ENCODE assay signal across 9 mouse cellular contexts in genomic region chr1:168322892-168323291, GRCm38 (mm10).
A peak's percentile ranks its signal among the peaks of the same experiment; 100 is the strongest.
DNase-seq lines count a peak whose midpoint lies in the region; ATAC-seq lines count a peak whose summit lies in the region.
"Had no signal": no experiment of that assay in that cellular context is flagged by ENCODE, and none has a peak within 500 bp of the region (broad histone marks: within the 10 kb centered on the region; RNA-seq: fewer than 3 reads in every experiment).

No protein-coding gene starts in this region.

- 100% methylated on average over 1 of the region's 1 CpGs for WGBS in forebrain, embryonic 15.5 days
- WGBS in hindbrain, embryonic 10.5 days: 98% methylated on average over 1 of the region's 1 CpGs

- H3K9ac ChIP-seq in forebrain, embryonic 15.5 days (replicated peaks): no peak overlapping the region
- H3K9ac ChIP-seq: embryonic facial prominence, embryonic 15.5 days had no signal

- no peaks in the 10 kb centered on the region for H3K27me3 ChIP-seq in forebrain, embryonic 15.5 days
- no peaks in the 10 kb centered on the region for H3K27me3 ChIP-seq in hindbrain, embryonic 10.5 days (ENCODE audit: insufficient read depth, poor library complexity, severe bottlenecking)
- H3K27me3 ChIP-seq: embryonic facial prominence, embryonic 15.5 days had no signal

- no peak for ATAC-seq in forebrain, embryonic 15.5 days (replicated peaks)

- H3K9me3 ChIP-seq in forebrain, embryonic 15.5 days: no peaks in the 10 kb centered on the region
- H3K9me3 ChIP-seq in hindbrain, embryonic 10.5 days: no peaks in the 10 kb centered on the region
- H3K9me3 ChIP-seq: embryonic facial prominence, embryonic 15.5 days had no signal

- no peak overlapping the region for H3K4me3 ChIP-seq in forebrain, embryonic 15.5 days
- no peak overlapping the region for H3K4me3 ChIP-seq in hindbrain, embryonic 10.5 days
- H3K4me3 ChIP-seq: embryonic facial prominence, embryonic 15.5 days had no signal

- H3K4me1 ChIP-seq in forebrain, embryonic 15.5 days: peaks cover 74% of the 10 kb centered on the region
- H3K4me1 ChIP-seq in hindbrain, embryonic 10.5 days (replicated peaks): peaks cover 58% of the 10 kb centered on the region

- H3K27ac ChIP-seq in forebrain, embryonic 15.5 days (replicated peaks): no peak overlapping the region
- no peak overlapping the region for H3K27ac ChIP-seq in hindbrain, embryonic 10.5 days
- H3K27ac ChIP-seq: embryonic facial prominence, embryonic 15.5 days had no signal

- no peak overlapping the region for H3K4me2 ChIP-seq in forebrain, embryonic 15.5 days (replicated peaks)
- H3K4me2 ChIP-seq: embryonic facial prominence, embryonic 15.5 days had no signal

- DNase-seq in adrenal gland, adult 18-20 months (ENCODE audit: low spot score in 2 of 2): peak; percentile 45 to 49
- no peak for DNase-seq in adrenal gland, adult 8-10 months
- DNase-seq in layer of hippocampus, postnatal 10 days (ENCODE audit: low spot score in 2 of 2): peak; percentile 42 to 55
- no peak for DNase-seq in layer of hippocampus, postnatal 36 days
- DNase-seq in cerebellum, postnatal 25 days: peak; percentile 40 to 64
- DNase-seq in lung, postnatal 14 days: peak; percentile 49
- no peak for DNase-seq in hindbrain, embryonic 10.5 days (ENCODE audit: low spot score)

- H3K36me3 ChIP-seq in forebrain, embryonic 15.5 days: no peaks in the 10 kb centered on the region
- H3K36me3 ChIP-seq in hindbrain, embryonic 10.5 days: peaks cover 3% of the 10 kb centered on the region; the same call in 1 of the 2 replicates
- H3K36me3 ChIP-seq: embryonic facial prominence, embryonic 15.5 days had no signal

Comparison
In these comparisons a context has a peak if more than half of its experiments do, and no peak if none do; other contexts are left out.
1. DNase-seq: peak in adrenal gland, adult 18-20 months (2 of 2), layer of hippocampus, postnatal 10 days (2 of 2), cerebellum, postnatal 25 days (2 of 2) and lung, postnatal 14 days (single experiment); none in adrenal gland, adult 8-10 months (single experiment), layer of hippocampus, postnatal 36 days (0 of 2) and hindbrain, embryonic 10.5 days (single experiment).